Mouse (Mus musculus): ENCODE results near the gene Trim31. TPM values are rescaled to one million over a fixed set of nuclear protein-coding genes. Genes with fewer than 3 reads are reported as not detected.

Gene Trim31
- total RNA-seq, 1 experiment: not detected

GRCm38 (mm10) chr17:36958884-36959283 is 61.0 kb downstream of the Trim31 start:
- peak overlapping the region; percentile 85 for H3K9ac ChIP-seq (ENCODE audit: insufficient read depth, low read depth, low read length, poor library complexity, severe bottlenecking)
- peaks cover 2 to 4% of the 10 kb centered on the region in 2 experiments; a peak in 1 of 4 replicates for H3K4me1 ChIP-seq (ENCODE audit: control insufficient read depth in 2 of 2, insufficient read depth in 2 of 2, low read length in 2 of 2, poor library complexity in 1 of 2)
- peak overlapping the region; percentile 85 to 88 for H3K4me3 ChIP-seq (ENCODE audit: insufficient read depth in 1 of 2, low read depth in 1 of 2, low read length in 2 of 2, poor library complexity in 1 of 2, severe bottlenecking in 1 of 2)
- DNase-seq (ENCODE audit: low read depth, low spot score): no peak
- in situ Hi-C loops (cut with MboI; ENCODE audit: low sequenced_read_pairs in 2 of 2, unreplicated experiment in 2 of 2): no loop called here
- TF ChIP-seq HCFC1 (IDR thresholded peaks at IDR 0.05; ENCODE audit: borderline replicate concordance, insufficient read depth, low read length) (no peak), ZNF384 (IDR thresholded peaks at IDR 0.05; ENCODE audit: low read depth, low read length) (no peak), MAFK (IDR thresholded peaks at IDR 0.05; ENCODE audit: insufficient read depth, low read depth, low read length) (no peak), CHD2 (IDR thresholded peaks at IDR 0.05; ENCODE audit: low read depth, low read length) (no peak), ZC3H11A (IDR thresholded peaks at IDR 0.05; ENCODE audit: borderline replicate concordance, low read depth, low read length) (no peak)
- H3K9me3 ChIP-seq (ENCODE audit: control insufficient read depth, insufficient read depth, low read depth, low read length): no peaks in the 10 kb centered on the region
- H3K27ac ChIP-seq (ENCODE audit: insufficient read depth, low read depth, low read length, poor library complexity, severe bottlenecking): peak overlapping the region; percentile 32
- H3K36me3 ChIP-seq (ENCODE audit: control insufficient read depth, insufficient read depth, low read length, poor library complexity, severe bottlenecking): no peaks in the 10 kb centered on the region

Other genes starting within 250 kb of the Trim31 start
- not detected in 2 replicates for gene H2-M1, start 225.9 kb upstream of the Trim31 start, total RNA-seq (2012; rRNA removed)
- not detected in 2 replicates for gene H2-M10.5, start 125.2 kb upstream of the Trim31 start, total RNA-seq (2012; rRNA removed)
- gene H2-M10.6, start 85.9 kb upstream of the Trim31 start, total RNA-seq (2012; rRNA removed): not detected in 2 replicates
- 21.1 and 24.6 TPM in 2 replicates for gene Trim26, start 61.0 kb upstream of the Trim31 start, total RNA-seq (2012; rRNA removed)
- gene Trim15, start 30.9 kb upstream of the Trim31 start, total RNA-seq (2012; rRNA removed): 0.16 TPM in 1 of 2 replicates, not detected in the other
- gene Trim10, start 28.5 kb upstream of the Trim31 start, total RNA-seq (2012; rRNA removed): not detected in 2 replicates
- 0.18 and 0.26 TPM in 2 replicates for gene Trim40, start 8.0 kb upstream of the Trim31 start, total RNA-seq (2012; rRNA removed)
- gene Rnf39, start 44.8 kb downstream of the Trim31 start, total RNA-seq (2012; rRNA removed): 1.9 and 2.4 TPM in 2 replicates
- 76.4 and 108 TPM in 2 replicates for gene Ppp1r11, start 53.6 kb downstream of the Trim31 start, total RNA-seq (2012; rRNA removed)
- 74.5 and 81.0 TPM in 2 replicates for gene Znrd1, start 60.4 kb downstream of the Trim31 start, total RNA-seq (2012; rRNA removed)
- 13.8 and 15.1 TPM in 2 replicates for gene Znrd1as, start 60.5 kb downstream of the Trim31 start, total RNA-seq (2012; rRNA removed)
- 14.8 and 16.9 TPM in 2 replicates for gene 2410137M14Rik, start 83.1 kb downstream of the Trim31 start, total RNA-seq (2012; rRNA removed)
- gene H2-M5, start 91.4 kb downstream of the Trim31 start, total RNA-seq (2012; rRNA removed): 49.4 and 55.4 TPM in 2 replicates
- 360 and 437 TPM in 2 replicates for gene Zfp57, start 103.0 kb downstream of the Trim31 start, total RNA-seq (2012; rRNA removed)
- 0.62 and 0.85 TPM in 2 replicates for gene Mog, start 125.3 kb downstream of the Trim31 start, total RNA-seq (2012; rRNA removed)
- 60.9 and 106 TPM in 2 replicates for gene Gabbr1, start 147.8 kb downstream of the Trim31 start, total RNA-seq (2012; rRNA removed)
- 0.11 and 0.22 TPM in 2 replicates for gene Olfr90, start 190.4 kb downstream of the Trim31 start, total RNA-seq (2012; rRNA removed)
- gene Olfr91, start 200.2 kb downstream of the Trim31 start, total RNA-seq (2012; rRNA removed): 0.11 and 0.13 TPM in 2 replicates
- gene Olfr92, start 222.0 kb downstream of the Trim31 start, total RNA-seq (2012; rRNA removed): not detected in 2 replicates

Data from ES-E14 (cell line).